Mouse (Mus musculus) ovary, adult 18-20 months (tissue): Measurements from ENCODE around the gene Tcf19.

Experiments used
- DNase-seq: peaks from one replicate; pipeline ENCODE4 v3.0.0; 2022; ENCODE audit warnings: low spot score, mixed read lengths

Gene Tcf19

GRCm38 (mm10) chr17:35516652-35517500, at the start of gene Tcf19, which contains the start of gene Cchcr1:
TSS of gene Tcf19 (minus strand) at chr17:35516824.
TSS of gene Cchcr1 (plus strand) at chr17:35517100.
- DNase-seq: peak; percentile 99

GRCm38 (mm10) chr17:35558216-35558615, 41.6 kb upstream of the Tcf19 start:
- DNase-seq: no peak

GRCm38 (mm10) chr17:35557351-35557750, 40.7 kb upstream of the Tcf19 start:
- no peak for DNase-seq

GRCm38 (mm10) chr17:35556812-35557211, 40.2 kb upstream of the Tcf19 start:
- DNase-seq: no peak

DNA sequence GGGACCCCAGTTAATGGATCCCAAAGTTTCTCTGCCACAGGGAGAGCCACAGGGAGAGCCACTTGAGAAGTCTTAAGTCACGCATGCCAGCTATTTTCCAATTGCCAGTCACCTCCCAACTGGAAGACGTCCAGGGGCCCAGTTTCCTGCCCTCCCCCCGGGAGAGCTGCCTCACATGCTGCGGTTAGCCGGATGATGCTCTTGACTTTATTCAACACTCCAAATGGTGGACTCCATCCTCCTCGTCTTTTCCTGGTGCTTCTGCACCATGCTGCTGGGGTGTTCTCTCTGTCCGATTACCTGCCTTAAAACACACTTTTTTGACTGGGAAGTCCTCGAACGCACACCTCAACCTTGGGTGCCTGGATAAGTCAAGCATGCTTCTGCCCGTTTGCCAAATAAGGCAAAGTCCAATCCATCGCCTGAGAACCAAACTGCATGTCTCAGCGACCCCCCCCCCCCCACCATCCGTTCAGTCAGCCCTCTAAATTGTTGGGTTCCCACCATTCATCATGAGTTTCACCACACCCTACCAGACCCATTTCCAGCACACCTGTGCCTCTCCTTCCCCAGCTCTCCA, 39.7 kb upstream of the Tcf19 start:
- no peak for DNase-seq

- DNase-seq: no peak
Measured at GRCm38 (mm10) chr17:35554761-35555397, 38.3 kb upstream of the Tcf19 start.

DNA sequence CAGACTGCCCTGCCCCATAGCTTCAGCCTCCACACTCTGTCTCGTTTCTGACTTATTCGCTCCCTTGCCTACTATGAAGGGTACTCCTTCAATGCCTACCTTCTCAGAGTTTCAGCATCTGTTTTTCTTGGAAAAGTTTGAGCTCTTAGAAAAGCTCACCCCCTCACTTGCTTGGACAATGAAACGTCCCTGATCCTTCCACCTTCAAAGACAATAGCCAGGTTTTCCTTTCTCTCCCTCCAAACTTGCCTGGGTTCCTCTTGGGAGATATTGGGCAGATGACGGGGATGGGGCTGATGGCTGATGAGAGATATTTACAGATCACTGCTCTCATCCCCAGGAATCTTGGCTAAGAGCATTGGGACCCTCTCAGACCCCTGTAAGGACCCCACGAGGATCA, 37.7 kb upstream of the Tcf19 start:
- no peak for DNase-seq

GRCm38 (mm10) chr17:35551881-35552414, 35.3 kb upstream of the Tcf19 start, which contains the start of gene Cdsn:
TSS of gene Cdsn (plus strand) at chr17:35552128.
- no peak for DNase-seq

DNA sequence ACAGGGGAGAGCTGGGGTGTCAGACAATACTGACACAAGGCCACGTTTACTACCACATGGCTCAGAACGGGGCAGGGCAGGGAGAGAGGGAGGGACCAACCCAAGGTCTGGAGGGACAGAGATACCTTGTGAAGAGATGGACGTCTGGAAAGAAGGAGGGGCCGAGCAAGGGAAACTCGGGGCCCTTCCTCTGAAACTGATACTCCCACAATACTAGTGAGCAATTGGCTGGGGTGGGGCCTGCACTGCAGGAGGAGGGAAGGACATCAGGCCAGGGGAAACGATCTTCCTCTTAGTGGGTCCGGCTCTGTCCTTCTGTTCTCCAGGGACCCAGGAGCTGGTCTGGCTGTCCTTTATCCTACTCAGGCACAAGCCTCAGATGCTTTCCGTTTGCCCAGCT, 34.2 kb upstream of the Tcf19 start:
- DNase-seq: peak; percentile 52

GRCm38 (mm10) chr17:35550143-35550494, 33.5 kb upstream of the Tcf19 start:
- DNase-seq: no peak

- peak; percentile 92 for DNase-seq
Measured at GRCm38 (mm10) chr17:35549437-35550142, 33.0 kb upstream of the Tcf19 start.

- DNase-seq: no peak
Measured at GRCm38 (mm10) chr17:35548636-35549035, 32.0 kb upstream of the Tcf19 start.

- DNase-seq: no peak
Measured at GRCm38 (mm10) chr17:35547465-35547864, 30.8 kb upstream of the Tcf19 start.

- DNase-seq: no peak
Measured at GRCm38 (mm10) chr17:35544680-35545079, 28.1 kb upstream of the Tcf19 start.

DNA sequence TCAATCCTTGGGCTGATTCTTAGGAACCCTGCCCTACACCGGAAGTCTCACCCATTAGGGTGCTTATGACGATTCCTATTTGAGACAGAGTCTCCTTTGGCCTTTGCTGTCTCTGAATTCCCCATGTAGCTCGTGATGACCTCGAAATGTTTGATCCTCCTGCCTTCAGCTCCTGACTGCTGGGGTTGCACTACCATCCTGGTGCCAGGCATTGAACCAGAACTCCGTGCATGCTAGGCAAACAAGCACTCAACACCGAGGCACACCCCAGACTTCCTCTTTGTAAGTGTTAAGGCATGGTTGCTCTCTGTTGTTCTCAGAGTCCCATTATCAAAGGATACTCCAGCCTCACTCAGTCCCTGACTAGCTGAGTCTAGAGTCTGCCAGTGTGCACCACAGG, 27.4 kb upstream of the Tcf19 start:
- no peak for DNase-seq

DNA sequence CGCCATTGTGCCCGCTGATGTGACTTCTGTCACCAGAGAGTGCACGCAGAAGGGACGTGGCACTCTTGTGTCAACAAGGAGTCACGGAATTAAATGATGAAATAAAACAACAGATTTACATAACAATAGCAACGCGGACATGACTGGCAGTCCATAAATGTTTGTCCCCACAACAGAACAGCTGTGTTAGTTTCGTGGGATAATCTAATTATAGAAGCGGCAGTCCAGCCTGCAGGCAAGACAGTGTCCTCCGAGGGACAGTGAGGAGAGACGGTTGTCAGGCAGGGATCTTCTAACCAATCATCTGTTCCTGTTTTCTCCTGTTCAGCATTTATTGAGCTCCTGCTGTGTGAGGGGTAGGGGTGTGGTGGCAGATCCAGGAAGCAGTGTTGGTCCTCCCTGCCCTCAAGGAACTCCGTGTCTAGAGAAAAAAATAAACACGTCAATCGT, 26.8 kb upstream of the Tcf19 start:
- no peak for DNase-seq

GRCm38 (mm10) chr17:35542761-35543411, 26.3 kb upstream of the Tcf19 start:
- DNase-seq: no peak

GRCm38 (mm10) chr17:35539540-35539939, 22.9 kb upstream of the Tcf19 start:
- no peak for DNase-seq

GRCm38 (mm10) chr17:35538476-35538875, 21.9 kb upstream of the Tcf19 start:
- DNase-seq: no peak

GRCm38 (mm10) chr17:35537421-35537820, 20.8 kb upstream of the Tcf19 start:
- no peak for DNase-seq

DNA sequence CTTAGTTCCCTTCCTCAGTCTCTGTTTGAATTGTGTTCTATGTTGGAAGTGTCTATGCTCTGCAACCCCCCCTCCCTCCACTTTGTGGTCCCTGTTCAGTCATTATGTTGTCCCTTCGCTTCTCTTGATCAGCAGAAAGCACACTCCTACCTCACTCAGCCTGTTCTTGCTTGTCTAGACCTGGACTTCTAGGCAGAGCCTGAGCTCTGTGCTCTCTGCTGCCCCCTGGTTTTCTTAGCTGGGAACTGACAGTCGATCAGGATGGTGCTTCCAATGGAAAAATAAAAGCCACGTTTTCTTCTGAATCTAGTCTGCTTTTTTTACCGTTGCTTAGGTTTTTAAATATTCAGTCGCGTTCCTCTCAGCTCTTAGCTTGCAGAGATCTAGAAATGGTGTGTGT, 17.7 kb upstream of the Tcf19 start:
- no peak for DNase-seq

- no peak for DNase-seq
Measured at GRCm38 (mm10) chr17:35532901-35533300, 16.3 kb upstream of the Tcf19 start, which contains the start of gene Psors1c2. TSS of gene Psors1c2 (plus strand) at chr17:35533201.
